Mouse (Mus musculus): Measurements from ENCODE around the gene Myrfl. TPM values are rescaled to one million over a fixed set of nuclear protein-coding genes. Genes with fewer than 3 reads are reported as not detected.

Myrfl gene
- polyA plus RNA-seq (2016; fragmentation: Nextera tagmentation; extraction: Ambion mirVana): 0.28 and 0.65 TPM in 2 replicates

GRCm38 (mm10) chr10:116896336-116897177, at the start of gene Myrfl:
Myrfl (minus strand) TSS chr10:116896919.
- Histone ChIP-seq H3K4me1 (no peaks in the 10 kb centered on the region), H3K4me2 (replicated peaks) (no peak within 1 kb of the TSS), H3K9me3 (no peaks in the 10 kb centered on the region), H3K9ac (no peak within 1 kb of the TSS), H3K36me3 (no peaks in the 10 kb centered on the region), H3K4me3 (no peak within 1 kb of the TSS), H3K27me3 (replicated peaks) (no peaks in the 10 kb centered on the region), H3K27ac (no peak within 1 kb of the TSS)
- 86% methylated on average over 17 of the region's 17 CpGs for WGBS
- no peak for ATAC-seq (ENCODE audit: low FRiP score, low read depth)

GRCm38 (mm10) chr10:116944940-116945339, 48.2 kb upstream of the Myrfl start:
- Histone ChIP-seq H3K4me2 (replicated peaks) (no peak overlapping the region), H3K9me3 (peaks cover 3% of the 10 kb centered on the region; the same call in 1 of the 2 replicates), H3K4me1 (peaks cover 11% of the 10 kb centered on the region; the same call in 1 of the 2 replicates), H3K9ac (no peak overlapping the region), H3K27ac (no peak overlapping the region), H3K36me3 (peaks cover 9% of the 10 kb centered on the region), H3K4me3 (no peak overlapping the region), H3K27me3 (replicated peaks) (no peaks in the 10 kb centered on the region)
- WGBS: 64% methylated on average over 10 of the region's 10 CpGs
- no peak for ATAC-seq (ENCODE audit: low FRiP score, low read depth)

- Histone ChIP-seq H3K9me3 (peaks cover 3% of the 10 kb centered on the region; the same call in 1 of the 2 replicates), H3K9ac (no peak overlapping the region), H3K36me3 (peaks cover 10% of the 10 kb centered on the region), H3K27me3 (replicated peaks) (no peaks in the 10 kb centered on the region), H3K4me3 (no peak overlapping the region), H3K27ac (no peak overlapping the region), H3K4me1 (peaks cover 11% of the 10 kb centered on the region; the same call in 1 of the 2 replicates), H3K4me2 (replicated peaks) (no peak overlapping the region)
- WGBS: 88% methylated on average over 3 of the region's 3 CpGs
- ATAC-seq (ENCODE audit: low FRiP score, low read depth): no peak
Measured at GRCm38 (mm10) chr10:116944144-116944543, 47.4 kb upstream of the Myrfl start.

DNA sequence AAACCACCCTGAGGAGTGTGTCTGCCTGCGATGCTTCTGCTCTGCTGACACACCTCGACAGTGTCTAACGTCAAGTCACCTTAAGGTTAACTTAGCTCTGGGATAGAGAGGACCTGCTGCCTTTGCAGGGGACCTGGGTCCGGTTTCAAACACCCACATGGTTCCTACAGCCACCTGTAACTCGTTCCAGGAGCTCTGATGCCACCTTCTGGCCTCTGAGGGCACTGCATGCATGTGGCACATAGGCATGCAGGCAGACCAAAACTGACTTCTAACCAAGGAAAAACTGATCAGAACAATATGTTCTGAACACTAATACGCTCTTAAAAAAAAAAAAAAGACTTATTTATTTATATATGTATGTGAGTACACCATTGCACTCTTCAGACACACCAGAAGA, 46.3 kb upstream of the Myrfl start:
- Histone ChIP-seq H3K27ac (no peak overlapping the region), H3K4me3 (no peak overlapping the region), H3K27me3 (replicated peaks) (no peaks in the 10 kb centered on the region), H3K4me1 (0 out of 2 replicates have a peak, but pooled peaks cover 3% of the 10 kb centered on the region), H3K4me2 (replicated peaks) (no peak overlapping the region), H3K36me3 (peaks cover 20% of the 10 kb centered on the region), H3K9ac (no peak overlapping the region), H3K9me3 (peaks cover 3% of the 10 kb centered on the region; the same call in 1 of the 2 replicates)
- WGBS: 93% methylated on average over 6 of the region's 6 CpGs
- no peak for ATAC-seq (ENCODE audit: low FRiP score, low read depth)

DNA sequence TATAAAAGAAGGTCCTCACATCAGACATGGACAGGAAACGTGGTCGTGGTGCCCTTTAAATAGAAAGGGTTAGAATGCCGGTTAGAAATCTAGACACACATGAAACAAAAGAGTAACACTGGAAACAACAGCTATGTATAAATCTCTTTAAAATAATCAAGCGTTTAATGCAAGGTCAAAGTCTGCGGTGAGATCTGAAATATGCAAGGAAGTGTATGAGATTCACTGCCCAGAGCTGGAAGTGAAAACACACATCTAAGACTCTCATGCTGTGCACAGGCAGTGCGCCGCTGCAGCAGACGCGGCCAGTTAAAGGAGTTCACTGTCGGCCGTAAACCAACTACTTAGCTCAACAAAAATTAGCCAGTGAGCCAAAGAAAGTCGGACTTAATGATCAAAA, 38.3 kb upstream of the Myrfl start:
- H3K27me3 ChIP-seq (replicated peaks): no peaks in the 10 kb centered on the region
- H3K4me1 ChIP-seq: peaks cover 3% of the 10 kb centered on the region; the same call in 1 of the 2 replicates
- no peak overlapping the region for H3K27ac ChIP-seq
- no peak overlapping the region for H3K4me3 ChIP-seq
- H3K9ac ChIP-seq: no peak overlapping the region
- no peaks in the 10 kb centered on the region for H3K9me3 ChIP-seq
- no peak overlapping the region for H3K4me2 ChIP-seq (replicated peaks)
- ATAC-seq (ENCODE audit: low FRiP score, low read depth): no peak
- 54% methylated on average over 12 of the region's 12 CpGs for WGBS
- peaks cover 42% of the 10 kb centered on the region for H3K36me3 ChIP-seq

DNA sequence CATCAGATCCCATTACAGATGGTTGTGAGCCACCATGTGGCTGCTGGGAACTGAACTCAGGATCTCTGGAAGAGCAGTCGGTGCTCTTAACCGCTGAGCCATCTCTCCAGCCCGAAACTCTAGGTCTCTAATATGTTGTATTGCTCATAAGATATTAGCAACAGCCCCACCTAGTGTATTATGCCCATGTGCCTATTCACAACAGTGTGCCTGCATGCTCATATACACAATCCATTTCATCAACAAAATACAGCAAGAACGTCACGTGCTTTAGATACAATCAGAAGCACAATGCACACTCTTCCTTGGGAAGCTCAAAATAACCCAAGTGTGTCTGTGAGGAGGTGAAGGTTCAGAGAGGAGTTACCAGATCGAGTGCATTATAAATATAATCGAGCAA, 37.1 kb upstream of the Myrfl start:
- Histone ChIP-seq H3K4me1 (peaks cover 3% of the 10 kb centered on the region; the same call in 1 of the 2 replicates), H3K9ac (no peak overlapping the region), H3K9me3 (no peaks in the 10 kb centered on the region), H3K4me2 (replicated peaks) (no peak overlapping the region), H3K4me3 (no peak overlapping the region), H3K27me3 (replicated peaks) (no peaks in the 10 kb centered on the region), H3K36me3 (peaks cover 37% of the 10 kb centered on the region), H3K27ac (no peak overlapping the region)
- WGBS: 96% methylated on average over 7 of the region's 7 CpGs
- no peak for ATAC-seq (ENCODE audit: low FRiP score, low read depth)

DNA sequence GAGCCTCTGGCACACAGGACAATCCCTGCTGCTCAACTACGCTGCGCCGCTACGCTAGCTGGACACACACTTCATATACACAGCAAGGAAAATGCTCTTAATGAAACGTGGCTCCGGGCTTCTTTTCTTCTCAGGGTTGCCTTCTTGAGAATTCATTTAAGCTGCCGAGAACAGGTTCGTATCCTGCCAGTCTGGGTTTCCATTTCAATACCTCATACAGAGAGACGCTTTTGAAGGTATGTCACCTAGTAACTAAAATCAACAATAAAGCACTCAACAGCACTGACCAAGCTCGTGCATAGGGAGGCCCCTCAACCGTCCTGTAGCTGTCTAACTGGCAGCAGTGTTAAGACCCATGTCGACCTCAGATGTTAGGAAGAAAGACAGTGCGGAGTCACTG, 35.7 kb upstream of the Myrfl start:
- Histone ChIP-seq H3K36me3 (peaks cover 31% of the 10 kb centered on the region), H3K4me3 (no peak overlapping the region), H3K27me3 (replicated peaks) (no peaks in the 10 kb centered on the region), H3K9ac (no peak overlapping the region), H3K4me1 (peaks cover 3% of the 10 kb centered on the region; the same call in 1 of the 2 replicates), H3K4me2 (replicated peaks) (no peak overlapping the region), H3K9me3 (no peaks in the 10 kb centered on the region), H3K27ac (no peak overlapping the region)
- WGBS: 89% methylated on average over 13 of the region's 13 CpGs
- no peak for ATAC-seq (ENCODE audit: low FRiP score, low read depth)

DNA sequence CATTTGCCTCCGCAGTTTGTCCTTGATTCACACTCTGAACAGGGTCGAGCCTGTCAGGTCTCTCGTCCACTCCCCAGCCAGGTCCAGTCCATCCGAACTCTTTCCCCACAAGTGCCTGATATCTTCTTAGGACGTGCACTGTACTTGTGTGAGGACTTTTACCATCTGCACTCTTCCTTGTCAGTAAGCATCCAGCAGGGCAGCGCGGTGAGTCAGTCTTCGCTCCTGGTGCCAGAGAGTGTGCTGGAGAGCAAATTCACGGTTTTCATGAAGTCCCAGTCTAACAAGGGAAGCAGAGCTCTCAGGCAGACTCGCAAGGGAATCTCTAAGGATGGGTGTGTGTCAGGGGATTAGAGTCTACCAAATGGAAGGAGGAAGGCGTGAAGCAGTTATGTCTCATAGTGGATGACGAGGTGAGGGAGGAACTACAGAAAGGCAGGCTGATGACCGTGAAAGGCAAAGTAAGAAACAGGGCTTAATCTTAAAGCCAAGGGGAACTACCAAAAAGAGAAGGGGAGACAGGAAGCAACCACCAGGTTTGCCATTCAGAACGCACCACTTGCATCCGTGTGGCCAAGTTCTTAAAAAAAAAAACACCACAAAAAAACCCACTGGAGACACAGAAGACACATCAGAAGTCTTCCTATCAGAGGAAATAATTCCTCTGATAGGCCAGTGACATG, 34.9 kb upstream of the Myrfl start:
- Histone ChIP-seq H3K36me3 (peaks cover 27% of the 10 kb centered on the region), H3K4me3 (no peak overlapping the region), H3K27ac (no peak overlapping the region), H3K4me1 (peaks cover 3% of the 10 kb centered on the region; the same call in 1 of the 2 replicates), H3K9ac (no peak overlapping the region), H3K27me3 (replicated peaks) (no peaks in the 10 kb centered on the region), H3K4me2 (replicated peaks) (no peak overlapping the region), H3K9me3 (no peaks in the 10 kb centered on the region)
- no peak for ATAC-seq (ENCODE audit: low FRiP score, low read depth)
- WGBS: 88% methylated on average over 15 of the region's 15 CpGs

DNA sequence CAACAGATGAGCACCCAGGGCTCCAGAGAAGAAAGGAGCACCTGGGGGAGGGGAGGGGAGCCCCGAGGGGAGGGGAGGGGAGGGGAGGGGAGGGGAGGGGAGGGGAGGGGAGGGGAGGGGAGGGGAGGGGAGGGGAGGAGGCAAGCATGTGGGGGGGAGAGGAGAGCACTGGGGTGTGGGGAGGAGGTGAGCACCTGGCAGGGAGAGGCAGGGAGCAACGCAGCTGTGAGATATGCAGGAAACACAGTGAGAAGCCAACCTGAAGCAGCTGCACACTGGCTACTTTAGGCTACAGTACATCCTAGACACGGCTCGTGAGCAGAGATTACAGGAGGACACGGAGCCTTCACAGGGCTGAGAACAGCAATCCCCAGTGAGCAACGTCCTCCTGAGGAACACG, 34.2 kb upstream of the Myrfl start:
- Histone ChIP-seq H3K4me1 (peaks cover 3% of the 10 kb centered on the region; the same call in 1 of the 2 replicates), H3K27me3 (replicated peaks) (no peaks in the 10 kb centered on the region), H3K4me3 (no peak overlapping the region), H3K9ac (no peak overlapping the region), H3K36me3 (peaks cover 27% of the 10 kb centered on the region; the same call in 1 of the 2 replicates), H3K27ac (no peak overlapping the region), H3K4me2 (replicated peaks) (no peak overlapping the region), H3K9me3 (no peaks in the 10 kb centered on the region)
- 77% methylated on average over 6 of the region's 7 CpGs for WGBS
- no peak for ATAC-seq (ENCODE audit: low FRiP score, low read depth)

GRCm38 (mm10) chr10:116930506-116930905, 33.8 kb upstream of the Myrfl start:
- Histone ChIP-seq H3K4me1 (peaks cover 3% of the 10 kb centered on the region; the same call in 1 of the 2 replicates), H3K36me3 (peaks cover 27% of the 10 kb centered on the region), H3K4me2 (replicated peaks) (no peak overlapping the region), H3K9me3 (no peaks in the 10 kb centered on the region), H3K27ac (no peak overlapping the region), H3K27me3 (replicated peaks) (no peaks in the 10 kb centered on the region), H3K4me3 (no peak overlapping the region), H3K9ac (no peak overlapping the region)
- no peak for ATAC-seq (ENCODE audit: low FRiP score, low read depth)
- 87% methylated on average over 7 of the region's 7 CpGs for WGBS

GRCm38 (mm10) chr10:116928826-116929225, 32.1 kb upstream of the Myrfl start:
- 92% methylated on average over 3 of the region's 3 CpGs for WGBS
- Histone ChIP-seq H3K27me3 (replicated peaks) (no peaks in the 10 kb centered on the region), H3K4me1 (no peaks in the 10 kb centered on the region), H3K36me3 (peaks cover 40% of the 10 kb centered on the region), H3K9ac (no peak overlapping the region), H3K4me3 (no peak overlapping the region), H3K9me3 (no peaks in the 10 kb centered on the region), H3K4me2 (replicated peaks) (no peak overlapping the region), H3K27ac (no peak overlapping the region)
- ATAC-seq (ENCODE audit: low FRiP score, low read depth): no peak

DNA sequence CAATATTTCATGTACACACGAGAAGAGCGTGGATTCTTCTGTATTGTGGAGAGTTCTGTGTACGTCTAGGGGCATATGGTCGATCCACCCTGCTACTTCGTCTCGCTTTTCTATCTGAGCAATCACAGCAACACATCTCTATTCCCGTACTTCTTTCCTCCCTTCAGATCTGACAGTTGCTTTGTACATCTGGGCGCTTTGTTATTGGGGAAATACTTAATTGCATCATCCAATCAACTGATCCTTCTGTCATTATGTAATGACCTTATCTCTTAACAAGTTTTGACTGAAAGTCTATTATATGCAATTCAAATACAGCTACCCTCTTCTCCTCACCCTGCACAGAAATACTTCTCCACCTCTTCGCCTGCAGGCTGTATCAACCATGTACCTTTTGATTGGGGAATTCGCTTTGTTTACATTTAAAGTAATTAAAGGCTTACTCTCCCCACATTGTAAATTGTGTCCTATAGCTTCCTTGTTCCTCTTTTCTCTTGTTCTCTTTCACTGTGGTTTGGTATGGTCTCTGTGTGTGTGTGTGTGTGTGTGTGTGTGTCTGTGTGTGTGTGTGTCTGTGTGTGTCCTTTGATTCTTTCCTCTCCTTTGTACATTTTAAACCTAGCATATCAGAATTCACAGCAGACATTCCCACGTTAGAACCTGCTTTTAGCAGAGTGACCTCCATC, 29.9 kb upstream of the Myrfl start:
- Histone ChIP-seq H3K4me2 (replicated peaks) (no peak overlapping the region), H3K4me3 (no peak overlapping the region), H3K27ac (no peak overlapping the region), H3K9me3 (no peaks in the 10 kb centered on the region), H3K36me3 (peaks cover 48% of the 10 kb centered on the region), H3K9ac (no peak overlapping the region), H3K4me1 (no peaks in the 10 kb centered on the region), H3K27me3 (replicated peaks) (no peaks in the 10 kb centered on the region)
- no peak for ATAC-seq (ENCODE audit: low FRiP score, low read depth)
- 91% methylated on average over 11 of the region's 11 CpGs for WGBS
